Mouse (Mus musculus): Measurements from ENCODE around the gene Crlf3. TPM values are rescaled to one million over a fixed set of nuclear protein-coding genes. Genes with fewer than 3 reads are reported as not detected.
"Not testable (repeated sequence)": the region's sequence is repeated elsewhere in the genome, so short reads cannot be mapped to it uniquely, and the experiment has no call there.

The Crlf3 gene
- total RNA-seq, 1 experiment from 2014 or later = 111 TPM

DNA sequence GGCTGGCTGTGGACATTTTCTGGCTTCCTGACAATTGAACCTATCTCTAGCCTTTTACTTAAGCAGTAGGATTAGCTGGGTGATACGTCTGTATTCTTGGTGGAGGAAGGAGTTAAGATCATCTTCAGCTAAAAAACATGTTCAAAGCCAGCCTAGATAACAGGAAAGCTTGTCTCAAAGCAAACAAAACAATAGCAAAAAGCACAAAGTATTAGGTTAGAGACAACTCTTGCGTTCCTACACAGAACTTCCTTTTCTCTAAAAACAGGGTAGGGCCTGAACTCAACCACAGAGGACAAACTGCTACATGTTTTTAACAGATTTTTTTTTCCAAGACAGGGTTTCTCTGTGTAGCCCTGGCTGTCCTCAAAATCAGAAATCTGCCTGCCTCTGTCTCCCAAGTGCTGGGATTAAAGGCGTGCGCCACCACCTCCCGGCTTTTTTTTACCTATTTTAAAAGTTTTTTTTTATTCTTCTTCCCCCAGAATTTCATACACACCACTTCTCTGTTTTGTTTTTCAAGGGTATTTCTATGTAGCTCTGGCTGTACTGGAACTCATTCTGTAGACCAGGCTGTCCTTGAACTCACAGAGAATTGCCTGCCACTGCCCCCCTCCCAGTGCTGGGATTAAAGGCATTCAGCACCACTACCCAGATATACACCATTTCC lies 5.0 kb downstream of the Crlf3 start:
- no peak for ATAC-seq (replicated peaks in 1 of 2; ENCODE audit: insufficient read depth in 1 of 2, low FRiP score in 2 of 2, low TSS enrichment in 1 of 2, low read depth in 1 of 2, poor library complexity in 2 of 2, severe bottlenecking in 2 of 2)

DNA sequence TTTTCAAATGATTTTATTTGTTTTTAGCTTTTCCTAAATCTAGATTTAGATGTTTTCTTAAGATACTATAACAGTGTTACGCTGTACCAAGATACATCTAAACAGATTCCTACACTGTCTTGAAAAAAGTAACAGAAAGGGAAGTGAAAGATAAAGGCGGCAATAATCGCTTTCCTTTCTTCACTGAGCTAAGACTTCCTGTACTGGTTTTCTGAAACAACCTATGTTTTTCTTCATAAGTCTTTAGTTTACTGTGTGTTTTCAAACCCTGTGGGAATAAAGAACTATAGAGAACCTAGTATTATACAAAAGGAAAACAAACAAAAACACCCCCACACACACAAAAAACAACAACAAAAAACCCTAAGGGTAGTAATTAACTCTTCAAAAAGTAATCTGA lies 8.4 kb downstream of the Crlf3 start:
- no peak for ATAC-seq (replicated peaks in 1 of 2; ENCODE audit: insufficient read depth in 1 of 2, low FRiP score in 2 of 2, low TSS enrichment in 1 of 2, low read depth in 1 of 2, poor library complexity in 2 of 2, severe bottlenecking in 2 of 2)

DNA sequence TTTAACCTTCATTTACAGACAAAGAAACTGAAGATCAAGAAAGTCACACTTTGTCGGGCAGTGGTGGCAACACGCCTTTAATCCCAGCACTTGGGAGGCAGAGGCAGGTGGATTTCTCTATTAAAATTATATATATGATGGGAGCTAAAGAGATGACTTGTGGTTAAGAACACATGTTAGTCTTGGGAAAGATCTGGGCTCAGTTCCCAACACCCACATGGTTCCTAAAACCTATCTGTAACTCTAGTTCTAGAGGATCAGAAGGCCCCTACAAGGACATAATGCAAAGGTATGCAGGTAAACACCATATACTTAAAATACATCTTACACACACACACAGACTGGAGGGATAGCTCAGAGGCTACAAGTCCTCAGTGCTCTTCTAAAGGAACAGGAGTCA lies 9.8 kb downstream of the Crlf3 start:
- no peak for ATAC-seq (replicated peaks in 1 of 2; ENCODE audit: insufficient read depth in 1 of 2, low FRiP score in 2 of 2, low TSS enrichment in 1 of 2, low read depth in 1 of 2, poor library complexity in 2 of 2, severe bottlenecking in 2 of 2)

DNA sequence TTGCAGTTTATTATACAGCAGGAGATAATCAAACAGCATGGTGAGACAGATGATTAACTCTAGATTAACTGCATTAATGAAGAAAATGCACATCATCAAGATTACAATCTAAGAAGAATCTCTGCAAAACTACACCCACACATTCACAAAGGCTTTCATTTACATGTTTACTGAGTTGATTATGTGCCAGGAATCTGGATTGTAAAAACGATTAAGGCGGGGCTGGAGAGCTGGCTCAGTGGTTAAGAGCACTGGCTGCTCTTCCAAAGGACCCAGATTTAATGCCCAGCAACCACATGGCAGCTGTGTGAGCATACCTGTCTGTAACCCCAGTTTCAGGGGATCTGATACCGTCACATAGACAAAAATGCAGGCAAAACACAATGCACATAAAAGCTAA lies 11.0 kb downstream of the Crlf3 start:
- ATAC-seq (replicated peaks in 1 of 2; ENCODE audit: insufficient read depth in 1 of 2, low FRiP score in 2 of 2, low TSS enrichment in 1 of 2, low read depth in 1 of 2, poor library complexity in 2 of 2, severe bottlenecking in 2 of 2) = no peak

DNA sequence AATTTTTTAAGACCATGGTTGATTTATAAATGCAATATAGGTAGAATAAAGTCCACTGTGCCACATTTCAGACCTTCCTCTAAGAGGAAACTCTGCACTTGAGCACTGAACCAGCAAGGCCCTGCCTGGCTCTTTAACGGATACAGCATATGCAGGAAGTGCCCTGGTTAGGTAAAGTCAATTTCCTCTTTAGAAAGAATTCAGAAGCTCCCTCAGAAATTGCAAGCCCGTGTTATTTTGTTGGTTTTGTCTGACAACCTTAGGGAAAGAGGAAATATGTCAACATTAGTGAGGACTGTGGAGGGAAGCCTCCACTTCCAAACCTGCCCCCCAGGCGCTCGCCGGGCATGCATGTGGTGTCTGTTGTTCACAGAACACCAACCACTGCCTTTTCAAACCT lies 13.2 kb downstream of the Crlf3 start:
- peak; percentile 82 to 93 for ATAC-seq (replicated peaks in 1 of 2; ENCODE audit: insufficient read depth in 1 of 2, low FRiP score in 2 of 2, low TSS enrichment in 1 of 2, low read depth in 1 of 2, poor library complexity in 2 of 2, severe bottlenecking in 2 of 2)

DNA sequence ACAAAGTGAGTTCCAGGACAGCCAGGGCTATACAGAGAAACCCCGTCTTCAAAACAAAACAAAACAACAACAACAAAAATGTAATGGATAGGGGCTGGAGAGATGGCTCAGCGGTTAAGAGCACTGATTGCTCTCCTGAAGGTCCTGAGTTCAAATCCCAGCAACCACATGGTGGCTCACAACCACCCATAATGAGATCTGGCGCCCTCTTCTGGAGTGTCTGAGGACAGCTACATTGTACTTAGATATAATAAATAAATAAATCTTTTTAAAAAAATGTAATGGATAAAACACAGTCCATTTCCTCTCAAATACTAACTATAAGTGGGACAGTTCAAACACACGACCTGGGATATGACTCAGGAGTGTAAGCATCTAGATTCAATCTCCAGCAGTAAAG lies 14.4 kb downstream of the Crlf3 start:
- ATAC-seq (replicated peaks in 1 of 2; ENCODE audit: insufficient read depth in 1 of 2, low FRiP score in 2 of 2, low TSS enrichment in 1 of 2, low read depth in 1 of 2, poor library complexity in 2 of 2, severe bottlenecking in 2 of 2) = not testable (repeated sequence)

DNA sequence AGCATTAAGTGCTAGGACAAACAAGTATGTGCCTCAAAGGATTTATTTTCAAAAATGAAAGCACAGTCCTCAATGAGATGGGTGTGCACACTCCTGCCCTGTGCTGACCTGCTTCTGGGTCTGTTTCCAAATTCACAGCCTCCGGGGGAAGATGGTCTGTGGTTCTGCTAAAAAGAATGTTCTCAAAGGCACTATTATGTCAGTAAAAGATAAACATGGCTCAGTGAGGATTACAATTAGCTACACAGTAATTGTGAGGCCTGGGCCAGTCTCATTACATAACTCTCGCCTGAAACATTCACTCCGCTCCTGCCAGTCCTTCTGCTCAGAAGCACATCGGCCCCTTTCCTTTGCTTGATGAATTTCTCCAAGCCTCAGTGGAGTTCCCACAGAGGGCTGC lies 18.6 kb downstream of the Crlf3 start:
- no peak for ATAC-seq (replicated peaks in 1 of 2; ENCODE audit: insufficient read depth in 1 of 2, low FRiP score in 2 of 2, low TSS enrichment in 1 of 2, low read depth in 1 of 2, poor library complexity in 2 of 2, severe bottlenecking in 2 of 2)

DNA sequence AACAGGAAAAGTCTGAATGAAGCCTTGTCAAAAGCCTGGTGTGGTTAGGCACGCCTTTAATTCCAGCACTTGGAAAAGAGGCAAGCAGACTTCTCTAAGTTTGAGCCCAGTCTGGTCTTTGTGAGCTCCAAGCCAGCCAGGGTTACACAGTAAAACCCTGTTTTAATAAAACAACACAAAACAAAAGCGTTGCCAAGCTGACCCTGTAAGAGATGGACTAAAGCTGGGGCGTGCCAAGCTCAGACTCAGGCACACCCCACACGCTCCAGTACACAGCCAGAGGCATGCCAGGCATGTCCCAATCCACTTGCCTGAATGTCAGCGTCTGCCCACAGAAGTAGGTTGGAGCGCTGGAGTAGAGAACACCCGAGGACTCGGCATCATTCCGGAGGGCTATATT lies 24.6 kb downstream of the Crlf3 start:
- ATAC-seq (replicated peaks in 1 of 2; ENCODE audit: insufficient read depth in 1 of 2, low FRiP score in 2 of 2, low TSS enrichment in 1 of 2, low read depth in 1 of 2, poor library complexity in 2 of 2, severe bottlenecking in 2 of 2) = no peak

DNA sequence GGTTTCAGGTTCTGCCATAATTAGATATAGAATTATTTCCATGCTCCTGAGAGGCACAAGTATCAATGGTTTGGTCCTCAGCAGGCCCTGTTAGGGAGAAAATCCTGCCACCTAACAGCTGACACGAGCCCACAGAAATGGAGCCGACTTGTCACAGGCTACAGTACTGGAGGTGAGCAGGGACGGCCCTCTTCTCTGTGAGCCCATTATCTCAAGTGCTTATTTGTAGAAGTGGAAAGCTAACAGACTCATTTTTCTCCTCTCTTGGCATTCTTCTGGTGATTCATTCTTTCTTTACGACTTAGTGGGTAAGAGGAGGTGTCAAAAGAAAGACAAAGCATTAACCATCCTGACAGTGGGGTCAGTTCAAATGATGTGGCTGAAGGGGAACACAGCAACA lies 26.1 kb downstream of the Crlf3 start:
- no peak for ATAC-seq (replicated peaks in 1 of 2; ENCODE audit: insufficient read depth in 1 of 2, low FRiP score in 2 of 2, low TSS enrichment in 1 of 2, low read depth in 1 of 2, poor library complexity in 2 of 2, severe bottlenecking in 2 of 2)

DNA sequence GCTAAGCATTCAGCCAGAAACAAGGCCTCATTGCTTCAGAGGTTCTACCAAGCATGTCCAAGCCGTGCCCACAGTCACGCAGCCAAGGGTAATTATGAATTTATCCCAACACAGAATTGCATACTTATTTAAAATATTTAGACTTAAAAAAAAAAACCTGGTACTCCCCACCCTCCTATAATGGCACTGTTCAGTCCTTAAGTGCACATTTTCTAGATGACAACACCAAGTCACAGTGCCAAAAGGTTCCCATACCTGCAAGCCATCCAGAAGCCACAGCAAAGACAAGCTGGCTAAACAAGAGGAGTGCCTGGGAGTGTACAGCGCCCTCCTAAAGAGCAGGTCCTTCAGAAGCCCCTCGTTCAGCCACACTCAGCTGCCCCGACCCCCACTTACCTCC lies 27.6 kb downstream of the Crlf3 start:
- no peak for ATAC-seq (replicated peaks in 1 of 2; ENCODE audit: insufficient read depth in 1 of 2, low FRiP score in 2 of 2, low TSS enrichment in 1 of 2, low read depth in 1 of 2, poor library complexity in 2 of 2, severe bottlenecking in 2 of 2)

DNA sequence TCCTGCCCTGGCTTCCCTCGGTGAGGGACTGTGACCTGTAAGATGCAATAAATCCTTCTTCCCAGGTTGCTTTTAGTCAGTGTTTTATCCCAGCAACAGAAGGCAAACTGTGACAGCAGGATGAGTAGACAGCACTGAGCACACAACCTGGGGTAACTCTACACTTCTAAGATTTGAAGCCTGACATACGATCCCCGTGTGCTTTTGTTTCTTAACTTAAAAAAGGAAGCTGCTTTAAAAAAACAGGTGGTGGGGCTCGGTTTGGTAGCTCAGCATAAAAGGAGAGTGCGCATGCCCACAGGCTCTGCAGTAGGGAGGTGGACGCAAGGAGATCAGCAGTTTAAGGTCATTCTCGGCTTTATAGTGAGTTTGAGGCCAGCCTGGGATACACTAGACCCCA lies 28.3 kb downstream of the Crlf3 start:
- ATAC-seq (replicated peaks in 1 of 2; ENCODE audit: insufficient read depth in 1 of 2, low FRiP score in 2 of 2, low TSS enrichment in 1 of 2, low read depth in 1 of 2, poor library complexity in 2 of 2, severe bottlenecking in 2 of 2) = no peak; a peak in 2 of 4 replicates

DNA sequence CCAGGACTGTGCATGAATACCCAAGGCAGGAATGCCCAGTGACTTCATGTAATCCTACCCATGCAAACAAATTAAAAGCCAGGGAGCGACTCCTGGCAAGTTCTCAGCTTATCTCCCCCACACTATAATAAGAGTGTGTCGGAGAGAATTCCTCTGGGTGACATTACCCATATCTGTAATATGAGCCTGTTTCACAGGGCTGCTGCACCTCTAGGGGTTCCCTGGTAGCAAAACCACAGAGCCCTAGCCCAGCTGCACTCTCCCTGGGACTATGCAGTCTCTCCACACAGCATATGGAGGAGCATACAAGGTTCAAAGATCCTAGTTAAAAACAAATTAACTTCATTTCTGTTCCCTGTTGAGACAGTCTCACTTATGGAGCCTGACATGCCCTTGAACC lies 30.7 kb downstream of the Crlf3 start:
- ATAC-seq (replicated peaks in 1 of 2; ENCODE audit: insufficient read depth in 1 of 2, low FRiP score in 2 of 2, low TSS enrichment in 1 of 2, low read depth in 1 of 2, poor library complexity in 2 of 2, severe bottlenecking in 2 of 2) = no peak

DNA sequence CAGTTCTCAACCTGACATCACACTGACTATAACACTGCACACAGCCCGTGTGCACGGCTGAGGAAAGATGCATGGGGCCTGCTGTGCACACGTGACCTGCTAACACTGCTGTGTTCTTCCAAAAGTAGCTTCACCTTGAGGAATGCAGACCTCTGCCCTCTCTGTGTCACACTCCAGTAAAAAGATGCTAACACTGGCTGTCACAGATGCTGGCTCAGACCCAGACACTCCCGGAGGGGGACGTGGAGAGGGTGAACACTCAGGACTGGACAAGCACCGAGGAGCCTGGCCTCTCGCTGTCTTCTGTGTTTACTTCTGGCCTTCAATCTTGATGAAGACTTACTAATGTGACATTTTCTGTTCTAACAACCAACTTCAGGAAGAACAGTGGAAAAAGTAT lies 33.9 kb downstream of the Crlf3 start:
- no peak for ATAC-seq (replicated peaks in 1 of 2; ENCODE audit: insufficient read depth in 1 of 2, low FRiP score in 2 of 2, low TSS enrichment in 1 of 2, low read depth in 1 of 2, poor library complexity in 2 of 2, severe bottlenecking in 2 of 2)

DNA sequence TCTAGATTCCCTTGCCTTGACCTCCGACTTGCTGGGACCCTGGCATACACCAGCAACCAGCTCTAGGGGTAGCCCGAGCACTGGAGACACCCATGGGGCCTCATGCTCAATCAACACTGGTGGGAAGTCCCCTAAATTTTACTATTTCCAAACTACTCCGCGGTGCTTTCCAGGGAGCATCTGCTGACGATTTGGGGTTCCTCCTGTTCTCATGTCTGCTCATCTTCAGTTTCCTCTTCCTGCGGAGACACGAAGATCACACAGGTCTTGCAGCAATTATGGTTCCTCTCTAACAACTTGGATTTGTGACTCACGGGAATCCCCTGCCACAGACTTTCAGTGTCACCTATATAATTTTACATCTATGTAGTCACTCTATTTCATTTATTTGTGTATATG lies 37.4 kb downstream of the Crlf3 start:
- ATAC-seq (replicated peaks in 1 of 2; ENCODE audit: insufficient read depth in 1 of 2, low FRiP score in 2 of 2, low TSS enrichment in 1 of 2, low read depth in 1 of 2, poor library complexity in 2 of 2, severe bottlenecking in 2 of 2) = no peak

DNA sequence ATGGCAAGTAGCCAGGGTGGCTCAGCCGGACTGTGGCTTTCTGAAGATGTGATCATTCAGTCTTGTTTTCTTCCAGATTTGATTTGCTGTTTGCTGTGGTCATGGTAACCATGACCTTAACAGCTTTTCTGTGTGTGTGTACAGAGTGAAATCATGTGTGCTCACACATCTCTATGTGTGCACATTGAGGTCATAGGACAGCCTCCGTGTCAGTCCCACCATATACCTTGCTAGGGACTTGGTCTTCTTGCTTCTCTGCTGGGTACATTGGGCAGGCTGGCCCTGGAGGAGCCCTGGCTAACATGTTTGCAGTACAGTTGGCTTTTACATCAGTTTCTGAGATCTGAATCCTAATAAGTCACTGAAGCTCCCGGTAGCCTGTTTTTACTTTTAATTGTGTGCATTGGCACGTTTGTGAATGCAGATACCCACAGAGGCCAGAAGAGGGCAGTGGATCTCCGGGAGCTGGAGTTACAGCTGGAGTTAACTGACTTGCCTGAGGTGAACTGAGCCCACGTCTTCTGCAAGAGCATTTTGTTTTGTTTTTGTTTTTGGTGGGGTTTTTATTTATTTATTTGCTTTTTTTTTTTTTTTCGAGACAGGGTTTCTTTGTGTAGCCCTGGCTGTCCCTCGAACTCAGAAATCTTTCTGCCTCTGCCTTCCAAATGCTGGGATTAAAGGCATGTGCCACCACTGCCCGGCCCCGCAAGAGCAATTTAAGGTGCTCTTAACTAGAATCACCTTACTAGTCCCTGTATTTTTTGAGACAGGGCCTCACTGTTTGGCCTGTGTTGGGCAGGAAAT lies 38.0 kb downstream of the Crlf3 start:
- ATAC-seq (replicated peaks in 1 of 2; ENCODE audit: insufficient read depth in 1 of 2, low FRiP score in 2 of 2, low TSS enrichment in 1 of 2, low read depth in 1 of 2, poor library complexity in 2 of 2, severe bottlenecking in 2 of 2) = peak; percentile 82 to 83

DNA sequence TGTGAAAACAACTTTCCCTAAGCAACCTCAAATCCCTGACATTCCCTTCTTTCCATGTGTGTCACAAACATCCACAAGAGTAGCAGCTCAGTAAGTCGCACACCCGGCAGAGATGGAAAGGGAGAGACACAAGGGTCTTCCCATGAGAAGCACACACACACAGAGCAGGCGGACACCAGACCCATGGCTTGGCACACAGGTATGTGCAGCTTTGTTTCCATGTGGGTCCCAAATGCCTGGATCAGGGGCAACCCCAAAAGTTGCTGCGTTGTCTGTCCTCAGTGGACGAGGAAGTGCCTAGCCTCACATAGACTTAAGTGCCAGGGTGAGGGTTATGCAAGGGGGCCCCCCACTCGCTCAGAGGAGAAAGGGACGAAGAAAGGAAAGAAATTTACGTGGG lies 43.3 kb downstream of the Crlf3 start:
- ATAC-seq (replicated peaks in 1 of 2; ENCODE audit: insufficient read depth in 1 of 2, low FRiP score in 2 of 2, low TSS enrichment in 1 of 2, low read depth in 1 of 2, poor library complexity in 2 of 2, severe bottlenecking in 2 of 2) = no peak

DNA sequence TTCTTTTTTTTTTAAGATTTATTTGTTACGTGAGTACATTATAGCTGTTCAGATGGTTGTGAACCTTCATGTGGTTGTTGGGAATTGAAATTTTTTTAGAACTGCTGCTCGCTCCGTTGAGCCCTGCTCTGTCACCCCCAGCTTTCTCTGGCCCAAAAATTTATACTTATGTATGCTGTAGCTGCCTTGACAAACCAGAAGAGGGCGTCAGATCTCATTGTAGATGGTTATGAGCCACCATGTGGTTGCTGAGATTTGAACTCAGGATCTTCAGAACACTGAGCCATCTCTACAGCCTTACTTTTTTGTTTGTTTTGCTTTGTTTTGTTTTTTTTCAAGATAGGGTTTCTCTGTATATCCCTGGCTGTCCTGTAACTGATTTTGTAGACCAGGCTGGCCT lies 59.5 kb downstream of the Crlf3 start:
- ATAC-seq (replicated peaks in 1 of 2; ENCODE audit: insufficient read depth in 1 of 2, low FRiP score in 2 of 2, low TSS enrichment in 1 of 2, low read depth in 1 of 2, poor library complexity in 2 of 2, severe bottlenecking in 2 of 2) = no peak

DNA sequence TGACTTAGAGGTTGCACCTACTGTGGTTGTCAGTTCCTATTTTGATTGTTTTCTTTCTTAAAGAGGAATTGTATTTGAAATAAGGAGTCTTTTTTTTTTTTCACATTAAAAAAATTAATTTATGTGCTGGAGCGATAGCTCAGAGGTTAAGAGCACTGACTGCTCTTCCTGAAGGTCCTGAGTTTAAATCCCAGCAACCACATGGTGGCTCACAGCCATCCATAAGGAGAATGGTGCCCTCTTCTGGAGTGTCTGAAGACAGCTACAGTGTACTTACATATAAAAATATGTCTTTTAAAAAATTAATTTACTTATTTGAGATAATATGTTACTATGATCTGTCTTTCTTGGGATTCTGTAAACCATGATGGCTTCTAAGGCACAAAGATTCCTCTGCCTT lies 61.0 kb downstream of the Crlf3 start:
- ATAC-seq (replicated peaks in 1 of 2; ENCODE audit: insufficient read depth in 1 of 2, low FRiP score in 2 of 2, low TSS enrichment in 1 of 2, low read depth in 1 of 2, poor library complexity in 2 of 2, severe bottlenecking in 2 of 2) = no peak

DNA sequence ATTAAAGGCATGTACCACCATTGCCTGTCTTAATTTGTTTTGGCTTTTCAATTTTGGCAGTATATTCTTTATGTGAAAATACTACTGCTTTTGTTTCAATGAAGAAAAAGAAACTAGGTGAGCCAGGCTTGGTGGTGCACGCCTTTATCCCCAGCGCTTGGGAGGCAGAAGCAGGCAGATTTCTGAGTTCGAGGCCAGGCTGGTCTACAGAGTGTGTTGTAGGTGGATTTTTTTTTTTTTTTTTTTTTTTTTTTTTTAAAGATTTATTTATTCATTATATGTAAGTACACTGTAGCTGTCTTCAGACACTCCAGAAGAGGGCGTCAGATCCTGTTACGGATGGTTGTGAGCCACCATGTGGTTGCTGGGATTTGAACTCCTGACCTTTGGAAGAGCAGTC lies 64.3 kb downstream of the Crlf3 start:
- ATAC-seq (replicated peaks in 1 of 2; ENCODE audit: insufficient read depth in 1 of 2, low FRiP score in 2 of 2, low TSS enrichment in 1 of 2, low read depth in 1 of 2, poor library complexity in 2 of 2, severe bottlenecking in 2 of 2) = not testable (repeated sequence)

All from hematopoietic stem cell, adult 5-6 weeks (primary cell).